Mouse (Mus musculus): ENCODE data around the gene Adam12. TPM values are rescaled to one million over a fixed set of nuclear protein-coding genes. Genes with fewer than 3 reads are reported as not detected.

The Adam12 gene
- polyA plus RNA-seq, 1 experiment from 2014 or later, result 0.86 TPM

- Histone ChIP-seq H3K9me3 (replicated peaks) (no peaks in the 10 kb centered on the region), H3K36me3 (no peaks in the 10 kb centered on the region), H3K4me1 (peaks cover 8% of the 10 kb centered on the region), H3K27ac (replicated peaks) (no peak overlapping the region), H3K4me3 (no peak overlapping the region), H3K27me3 (ENCODE audit: low read depth, poor library complexity, severe bottlenecking) (no peaks in the 10 kb centered on the region)
- WGBS, result 50% methylated on average over 2 of the region's 2 CpGs
- DNase-seq (ENCODE audit: low spot score), result no peak
Measured at GRCm38 (mm10) chr7:134121397-134121796, 110.5 kb downstream of the Adam12 start.

- Histone ChIP-seq H3K27ac (replicated peaks) (no peak overlapping the region), H3K36me3 (no peaks in the 10 kb centered on the region), H3K9me3 (replicated peaks) (no peaks in the 10 kb centered on the region), H3K27me3 (ENCODE audit: low read depth, poor library complexity, severe bottlenecking) (no peaks in the 10 kb centered on the region), H3K4me1 (peaks cover 11% of the 10 kb centered on the region), H3K4me3 (no peak overlapping the region)
- no peak for DNase-seq (ENCODE audit: low spot score)
- 89% methylated on average over 8 of the region's 8 CpGs for WGBS
Measured at GRCm38 (mm10) chr7:134115438-134115837, 116.5 kb downstream of the Adam12 start.

- 79% methylated on average over 9 of the region's 9 CpGs for WGBS
- H3K27me3 ChIP-seq (ENCODE audit: low read depth, poor library complexity, severe bottlenecking), result no peaks in the 10 kb centered on the region
- H3K4me3 ChIP-seq, result no peak overlapping the region
- no peaks in the 10 kb centered on the region for H3K9me3 ChIP-seq (replicated peaks)
- no peaks in the 10 kb centered on the region for H3K36me3 ChIP-seq
- H3K27ac ChIP-seq (replicated peaks), result peak overlapping the region; percentile 59
- DNase-seq (ENCODE audit: low spot score), result no peak
- peaks cover 11% of the 10 kb centered on the region for H3K4me1 ChIP-seq
Measured at GRCm38 (mm10) chr7:134114311-134115188, 117.4 kb downstream of the Adam12 start.

DNA sequence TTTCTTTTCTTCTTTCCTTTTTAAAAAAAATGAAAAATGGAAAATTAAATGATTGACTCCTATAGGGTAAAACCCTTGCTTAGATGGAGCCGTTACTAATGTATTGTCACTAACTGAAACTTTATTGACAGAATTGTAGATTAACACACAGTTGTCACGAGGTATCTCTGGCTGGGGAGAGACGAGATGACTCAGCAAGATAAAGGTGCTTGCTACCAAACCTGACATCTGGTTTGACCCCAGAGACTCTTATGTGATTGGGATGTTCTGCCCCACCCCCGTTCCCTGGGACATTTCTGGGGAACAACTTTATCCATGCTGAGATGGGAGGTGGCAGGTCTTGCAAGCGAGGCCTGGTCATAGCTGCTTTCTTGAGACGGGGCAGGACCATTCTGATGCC lies 118.1 kb downstream of the Adam12 start:
- Histone ChIP-seq H3K36me3 (no peaks in the 10 kb centered on the region), H3K4me1 (peaks cover 11% of the 10 kb centered on the region), H3K4me3 (no peak overlapping the region), H3K27me3 (ENCODE audit: low read depth, poor library complexity, severe bottlenecking) (no peaks in the 10 kb centered on the region), H3K9me3 (replicated peaks) (no peaks in the 10 kb centered on the region), H3K27ac (replicated peaks) (no peak overlapping the region; the same call in 1 of the 2 replicates)
- no peak for DNase-seq (ENCODE audit: low spot score)
- 77% methylated on average over 6 of the region's 6 CpGs for WGBS

GRCm38 (mm10) chr7:134110116-134110515 lies 121.8 kb downstream of the Adam12 start:
- Histone ChIP-seq H3K27ac (replicated peaks) (no peak overlapping the region), H3K9me3 (replicated peaks) (no peaks in the 10 kb centered on the region), H3K4me1 (peaks cover 11% of the 10 kb centered on the region), H3K27me3 (ENCODE audit: low read depth, poor library complexity, severe bottlenecking) (no peaks in the 10 kb centered on the region), H3K4me3 (no peak overlapping the region), H3K36me3 (no peaks in the 10 kb centered on the region)
- WGBS, result 89% methylated on average over 1 of the region's 1 CpGs
- DNase-seq (ENCODE audit: low spot score), result no peak

GRCm38 (mm10) chr7:134107849-134108248 lies 124.1 kb downstream of the Adam12 start:
- 86% methylated on average over 3 of the region's 3 CpGs for WGBS
- H3K36me3 ChIP-seq, result no peaks in the 10 kb centered on the region
- no peaks in the 10 kb centered on the region for H3K4me1 ChIP-seq
- no peak for DNase-seq (ENCODE audit: low spot score)
- H3K27me3 ChIP-seq (ENCODE audit: low read depth, poor library complexity, severe bottlenecking), result no peaks in the 10 kb centered on the region
- H3K9me3 ChIP-seq (replicated peaks), result no peaks in the 10 kb centered on the region
- H3K27ac ChIP-seq (replicated peaks), result no peak overlapping the region
- H3K4me3 ChIP-seq, result no peak overlapping the region

DNA sequence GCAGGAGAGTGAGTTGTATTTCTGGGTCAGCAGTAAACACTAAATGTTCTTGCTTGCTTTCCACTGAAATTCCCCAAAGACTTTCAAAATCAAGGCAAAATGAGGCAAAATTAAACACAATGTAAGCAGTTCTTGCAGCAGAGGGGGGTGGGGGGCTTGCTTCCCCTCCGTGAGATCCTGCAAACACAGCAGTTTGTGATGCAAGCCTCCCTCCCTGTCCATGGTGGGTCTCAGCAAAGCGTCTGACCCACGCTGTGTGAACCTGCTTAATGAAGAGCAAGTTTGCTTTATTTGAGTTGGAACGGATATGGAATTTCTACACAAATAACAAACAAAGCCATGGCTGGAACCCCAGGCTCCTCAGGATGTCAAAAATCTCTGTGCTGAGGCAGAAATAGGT lies 132.9 kb downstream of the Adam12 start:
- Histone ChIP-seq H3K27ac (replicated peaks) (no peak overlapping the region), H3K36me3 (no peaks in the 10 kb centered on the region), H3K9me3 (replicated peaks) (no peaks in the 10 kb centered on the region), H3K27me3 (ENCODE audit: low read depth, poor library complexity, severe bottlenecking) (no peaks in the 10 kb centered on the region), H3K4me1 (no peaks in the 10 kb centered on the region), H3K4me3 (no peak overlapping the region)
- DNase-seq (ENCODE audit: low spot score), result no peak
- 70% methylated on average over 4 of the region's 4 CpGs for WGBS

GRCm38 (mm10) chr7:134097861-134098260 lies 134.1 kb downstream of the Adam12 start:
- H3K27me3 ChIP-seq (ENCODE audit: low read depth, poor library complexity, severe bottlenecking), result no peaks in the 10 kb centered on the region
- DNase-seq (ENCODE audit: low spot score), result no peak
- H3K9me3 ChIP-seq (replicated peaks), result no peaks in the 10 kb centered on the region
- H3K4me1 ChIP-seq, result no peaks in the 10 kb centered on the region
- H3K36me3 ChIP-seq, result no peaks in the 10 kb centered on the region
- WGBS, result 94% methylated on average over 2 of the region's 2 CpGs
- no peak overlapping the region for H3K4me3 ChIP-seq
- H3K27ac ChIP-seq (replicated peaks), result no peak overlapping the region

- Histone ChIP-seq H3K9me3 (replicated peaks) (no peaks in the 10 kb centered on the region), H3K4me3 (no peak overlapping the region), H3K36me3 (no peaks in the 10 kb centered on the region), H3K4me1 (no peaks in the 10 kb centered on the region), H3K27ac (replicated peaks) (no peak overlapping the region), H3K27me3 (ENCODE audit: low read depth, poor library complexity, severe bottlenecking) (no peaks in the 10 kb centered on the region)
- no peak for DNase-seq (ENCODE audit: low spot score)
- 80% methylated on average over 2 of the region's 2 CpGs for WGBS
Measured at GRCm38 (mm10) chr7:134093871-134094270, 138.1 kb downstream of the Adam12 start.

DNA sequence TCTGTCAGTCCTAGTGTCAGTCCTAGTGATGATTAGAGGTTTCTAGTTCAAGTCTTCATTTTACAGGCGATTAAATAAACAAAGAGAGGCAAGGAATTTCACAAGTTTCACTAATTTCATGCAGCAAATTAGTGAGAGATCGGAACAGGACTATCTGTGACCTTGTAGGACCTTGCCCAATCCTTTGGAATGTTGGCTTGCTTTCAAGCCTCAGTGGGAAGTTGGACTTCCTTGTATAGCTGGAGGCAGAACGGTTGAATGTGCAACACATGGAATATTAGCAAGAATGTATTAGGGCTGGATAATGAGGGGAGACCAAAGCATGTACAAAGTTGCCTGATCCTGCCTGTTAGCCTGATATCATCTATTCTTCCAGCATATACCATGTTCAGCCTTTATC lies 141.2 kb downstream of the Adam12 start:
- no peak overlapping the region for H3K4me3 ChIP-seq
- H3K27ac ChIP-seq (replicated peaks), result no peak overlapping the region
- no peaks in the 10 kb centered on the region for H3K4me1 ChIP-seq
- 91% methylated on average over 3 of the region's 3 CpGs for WGBS
- no peaks in the 10 kb centered on the region for H3K27me3 ChIP-seq (ENCODE audit: low read depth, poor library complexity, severe bottlenecking)
- H3K36me3 ChIP-seq, result no peaks in the 10 kb centered on the region
- DNase-seq (ENCODE audit: low spot score), result no peak
- H3K9me3 ChIP-seq (replicated peaks), result no peaks in the 10 kb centered on the region

GRCm38 (mm10) chr7:134090256-134090655 lies 141.7 kb downstream of the Adam12 start:
- Histone ChIP-seq H3K27ac (replicated peaks) (no peak overlapping the region), H3K36me3 (no peaks in the 10 kb centered on the region), H3K4me3 (no peak overlapping the region), H3K27me3 (ENCODE audit: low read depth, poor library complexity, severe bottlenecking) (no peaks in the 10 kb centered on the region), H3K9me3 (replicated peaks) (no peaks in the 10 kb centered on the region), H3K4me1 (no peaks in the 10 kb centered on the region)
- no peak for DNase-seq (ENCODE audit: low spot score)
- 92% methylated on average over 9 of the region's 9 CpGs for WGBS

DNA sequence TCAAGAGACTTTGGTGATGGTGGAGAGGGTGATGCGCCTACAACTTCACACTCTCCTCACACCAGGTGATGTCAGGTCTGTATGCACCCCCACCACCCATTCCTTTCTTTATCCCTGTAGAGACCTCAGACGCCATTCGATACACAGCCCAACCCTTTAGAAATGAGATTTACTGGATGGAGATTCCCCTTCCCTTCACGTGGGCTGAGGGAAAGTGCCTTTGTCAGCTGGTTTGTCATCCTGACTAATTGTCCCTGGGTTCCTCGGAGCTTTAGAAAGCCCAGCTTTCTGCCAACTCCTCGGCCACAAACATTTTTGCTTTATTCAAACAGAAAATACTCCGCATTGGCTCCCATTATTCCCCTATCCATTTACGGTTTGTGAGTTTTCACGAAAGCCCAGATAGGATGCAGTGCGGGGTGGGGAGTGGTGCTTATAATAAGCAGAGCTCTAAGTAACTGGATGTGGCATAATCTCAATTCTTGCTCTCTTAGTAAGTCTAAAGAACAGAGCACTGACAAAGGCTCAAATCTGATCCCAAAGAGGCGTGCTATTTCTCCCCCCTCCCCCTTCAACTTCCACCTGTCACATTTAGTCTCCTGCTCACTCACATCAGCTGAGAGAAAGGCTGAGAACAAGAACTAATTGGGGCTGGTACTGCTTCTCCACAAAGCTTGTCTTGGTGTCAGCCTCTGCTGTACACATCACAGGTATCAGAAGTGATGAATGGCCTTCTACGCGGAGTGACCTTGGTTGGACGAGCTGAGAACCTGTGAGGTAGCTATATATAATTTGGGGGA lies 143.2 kb downstream of the Adam12 start:
- no peaks in the 10 kb centered on the region for H3K27me3 ChIP-seq (ENCODE audit: low read depth, poor library complexity, severe bottlenecking)
- H3K4me3 ChIP-seq, result no peak overlapping the region
- no peak overlapping the region for H3K27ac ChIP-seq (replicated peaks)
- no peaks in the 10 kb centered on the region for H3K36me3 ChIP-seq
- WGBS, result 88% methylated on average over 14 of the region's 14 CpGs
- DNase-seq (ENCODE audit: low spot score), result no peak
- no peaks in the 10 kb centered on the region for H3K4me1 ChIP-seq
- no peaks in the 10 kb centered on the region for H3K9me3 ChIP-seq (replicated peaks)

- H3K4me3 ChIP-seq, result no peak overlapping the region
- H3K27me3 ChIP-seq (ENCODE audit: low read depth, poor library complexity, severe bottlenecking), result no peaks in the 10 kb centered on the region
- no peak for DNase-seq (ENCODE audit: low spot score)
- WGBS, result 87% methylated on average over 1 of the region's 2 CpGs
- no peaks in the 10 kb centered on the region for H3K4me1 ChIP-seq
- no peaks in the 10 kb centered on the region for H3K9me3 ChIP-seq (replicated peaks)
- H3K27ac ChIP-seq (replicated peaks), result no peak overlapping the region
- no peaks in the 10 kb centered on the region for H3K36me3 ChIP-seq
Measured at GRCm38 (mm10) chr7:134085396-134085795, 146.6 kb downstream of the Adam12 start.
